Mouse (Mus musculus): ENCODE measurements around the gene Tmem97. TPM values are rescaled to one million over a fixed set of nuclear protein-coding genes. Genes with fewer than 3 reads are reported as not detected.
"Not testable (repeated sequence)": the region's sequence is repeated elsewhere in the genome, so short reads cannot be mapped to it uniquely, and the experiment has no call there.

The Tmem97 gene
- polyA plus RNA-seq, 1 experiment, result 20.8 TPM

- Histone ChIP-seq H3K4me1 (ENCODE audit: control insufficient read depth, insufficient read depth, low read length) (peaks cover 4% of the 10 kb centered on the region), H3K4me3 (ENCODE audit: insufficient read depth, low read length) (no peak overlapping the region), H3K27ac (ENCODE audit: insufficient read depth, low read length) (no peak overlapping the region)
- TF ChIP-seq CTCF (IDR thresholded peaks at IDR 0.05; ENCODE audit: extremely low read depth, insufficient read depth, low read length) (no peak), POLR2A (IDR thresholded peaks at IDR 0.05; ENCODE audit: extremely low read depth, insufficient read depth, low read length) (no peak)
Measured at GRCm38 (mm10) chr11:78574975-78575374, 24.4 kb upstream of the Tmem97 start.

- no peak overlapping the region for H3K4me3 ChIP-seq (ENCODE audit: insufficient read depth, low read length)
- TF ChIP-seq POLR2A (IDR thresholded peaks at IDR 0.05; ENCODE audit: extremely low read depth, insufficient read depth, low read length), result no peak
- no peak for TF ChIP-seq CTCF (IDR thresholded peaks at IDR 0.05; ENCODE audit: extremely low read depth, insufficient read depth, low read length)
- no peak overlapping the region for H3K27ac ChIP-seq (ENCODE audit: insufficient read depth, low read length)
- peaks cover 6% of the 10 kb centered on the region for H3K4me1 ChIP-seq (ENCODE audit: control insufficient read depth, insufficient read depth, low read length)
Measured at GRCm38 (mm10) chr11:78574536-78574935, 24.0 kb upstream of the Tmem97 start.

- H3K4me3 ChIP-seq (ENCODE audit: insufficient read depth, low read length); H3K4me1 ChIP-seq (ENCODE audit: control insufficient read depth, insufficient read depth, low read length); H3K27ac ChIP-seq (ENCODE audit: insufficient read depth, low read length): not testable (repeated sequence)
Measured at GRCm38 (mm10) chr11:78574031-78574430, 23.5 kb upstream of the Tmem97 start.

- TF ChIP-seq POLR2A (IDR thresholded peaks at IDR 0.05; ENCODE audit: extremely low read depth, insufficient read depth, low read length) (no peak), CTCF (IDR thresholded peaks at IDR 0.05; ENCODE audit: extremely low read depth, insufficient read depth, low read length) (no peak)
- H3K4me1 ChIP-seq (ENCODE audit: control insufficient read depth, insufficient read depth, low read length), result peaks cover 7% of the 10 kb centered on the region
- H3K27ac ChIP-seq (ENCODE audit: insufficient read depth, low read length), result peak overlapping the region; percentile 89
- H3K4me3 ChIP-seq (ENCODE audit: insufficient read depth, low read length), result no peak overlapping the region
Measured at GRCm38 (mm10) chr11:78571854-78572253, 21.3 kb upstream of the Tmem97 start.

GRCm38 (mm10) chr11:78571441-78571840 is 20.9 kb upstream of the Tmem97 start:
- Histone ChIP-seq H3K4me3 (ENCODE audit: insufficient read depth, low read length) (no peak overlapping the region), H3K27ac (ENCODE audit: insufficient read depth, low read length) (no peak overlapping the region), H3K4me1 (ENCODE audit: control insufficient read depth, insufficient read depth, low read length) (peaks cover 7% of the 10 kb centered on the region)
- no peak for TF ChIP-seq POLR2A (IDR thresholded peaks at IDR 0.05; ENCODE audit: extremely low read depth, insufficient read depth, low read length)
- no peak for TF ChIP-seq CTCF (IDR thresholded peaks at IDR 0.05; ENCODE audit: extremely low read depth, insufficient read depth, low read length)

GRCm38 (mm10) chr11:78569806-78570205 is 19.2 kb upstream of the Tmem97 start:
- no peak overlapping the region for H3K27ac ChIP-seq (ENCODE audit: insufficient read depth, low read length)
- peaks cover 7% of the 10 kb centered on the region for H3K4me1 ChIP-seq (ENCODE audit: control insufficient read depth, insufficient read depth, low read length)
- no peak overlapping the region for H3K4me3 ChIP-seq (ENCODE audit: insufficient read depth, low read length)
- TF ChIP-seq CTCF (IDR thresholded peaks at IDR 0.05; ENCODE audit: extremely low read depth, insufficient read depth, low read length) (no peak), POLR2A (IDR thresholded peaks at IDR 0.05; ENCODE audit: extremely low read depth, insufficient read depth, low read length) (no peak)

DNA sequence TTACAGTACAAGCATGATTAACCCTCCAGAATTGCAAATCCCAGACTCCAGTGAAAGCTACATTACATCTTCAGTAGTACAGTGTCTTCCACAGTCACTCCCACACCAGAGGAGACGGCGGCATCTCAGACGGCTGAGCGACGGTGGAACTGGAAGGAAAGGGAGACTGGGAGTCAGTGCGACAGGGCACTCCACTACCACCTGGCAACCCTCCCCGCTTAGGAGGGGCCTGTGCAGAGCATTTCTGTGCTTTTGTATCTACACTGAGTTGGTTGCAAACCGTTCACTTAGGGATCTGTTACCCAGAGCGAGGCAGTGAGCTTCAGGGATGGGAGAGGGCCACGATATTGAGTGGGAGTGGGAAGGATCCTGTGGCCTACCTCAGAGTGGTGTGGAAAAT is 18.2 kb upstream of the Tmem97 start:
- no peak for TF ChIP-seq POLR2A (IDR thresholded peaks at IDR 0.05; ENCODE audit: extremely low read depth, insufficient read depth, low read length)
- TF ChIP-seq CTCF (IDR thresholded peaks at IDR 0.05; ENCODE audit: extremely low read depth, insufficient read depth, low read length), result no peak
- Histone ChIP-seq H3K4me1 (ENCODE audit: control insufficient read depth, insufficient read depth, low read length) (peaks cover 7% of the 10 kb centered on the region), H3K27ac (ENCODE audit: insufficient read depth, low read length) (no peak overlapping the region), H3K4me3 (ENCODE audit: insufficient read depth, low read length) (no peak overlapping the region)

DNA sequence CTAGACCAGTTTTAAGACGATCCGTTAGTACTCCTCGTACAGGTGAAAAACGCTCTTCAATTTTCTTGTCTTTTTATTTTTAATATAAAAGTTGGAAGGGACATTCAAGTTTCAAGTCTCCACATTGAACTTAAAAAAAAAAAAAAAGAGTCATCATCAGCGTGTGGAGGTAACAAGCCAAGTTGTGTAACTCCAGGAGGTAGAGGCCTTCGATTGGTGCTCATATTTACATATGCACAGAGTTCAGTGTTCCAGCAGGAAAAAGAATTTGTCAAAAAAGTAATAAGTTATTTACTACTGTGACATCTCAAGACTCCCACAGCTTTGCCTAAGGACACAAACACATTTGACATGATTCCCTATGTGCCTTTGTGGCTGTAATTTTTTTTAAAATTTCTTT is 17.0 kb upstream of the Tmem97 start:
- H3K4me3 ChIP-seq (ENCODE audit: insufficient read depth, low read length), result no peak overlapping the region
- no peak overlapping the region for H3K27ac ChIP-seq (ENCODE audit: insufficient read depth, low read length)
- H3K4me1 ChIP-seq (ENCODE audit: control insufficient read depth, insufficient read depth, low read length), result peaks cover 9% of the 10 kb centered on the region
- TF ChIP-seq POLR2A (IDR thresholded peaks at IDR 0.05; ENCODE audit: extremely low read depth, insufficient read depth, low read length) (no peak), CTCF (IDR thresholded peaks at IDR 0.05; ENCODE audit: extremely low read depth, insufficient read depth, low read length) (no peak)

DNA sequence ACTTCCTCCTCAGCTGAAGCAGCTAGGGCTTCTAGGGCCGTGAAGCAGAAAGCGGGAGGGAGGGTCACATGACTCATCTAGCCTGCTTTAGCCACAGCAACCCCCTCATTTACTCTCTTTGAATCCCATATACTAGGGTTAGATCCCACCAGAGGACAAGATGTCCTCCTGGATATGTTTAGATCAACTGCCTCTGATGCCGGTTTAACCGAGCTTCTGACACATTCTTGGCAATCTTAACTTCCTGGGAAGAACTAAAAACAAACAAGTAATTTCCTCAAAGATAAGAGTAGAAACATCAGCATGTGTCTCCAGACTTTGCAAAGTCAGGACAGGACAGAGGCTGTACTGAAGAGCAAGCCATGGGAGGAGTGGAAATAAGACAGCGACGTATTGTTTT is 16.2 kb upstream of the Tmem97 start:
- Histone ChIP-seq H3K4me3 (ENCODE audit: insufficient read depth, low read length) (no peak overlapping the region), H3K27ac (ENCODE audit: insufficient read depth, low read length) (peak overlapping the region; percentile 79), H3K4me1 (ENCODE audit: control insufficient read depth, insufficient read depth, low read length) (peaks cover 5% of the 10 kb centered on the region; the same call in 1 of the 2 replicates)
- no peak for TF ChIP-seq POLR2A (IDR thresholded peaks at IDR 0.05; ENCODE audit: extremely low read depth, insufficient read depth, low read length)
- TF ChIP-seq CTCF (IDR thresholded peaks at IDR 0.05; ENCODE audit: extremely low read depth, insufficient read depth, low read length), result no peak

GRCm38 (mm10) chr11:78560447-78560846 is 9.9 kb upstream of the Tmem97 start:
- Histone ChIP-seq H3K4me1 (ENCODE audit: control insufficient read depth, insufficient read depth, low read length) (peaks cover 2% of the 10 kb centered on the region; the same call in 1 of the 2 replicates), H3K27ac (ENCODE audit: insufficient read depth, low read length) (no peak overlapping the region), H3K4me3 (ENCODE audit: insufficient read depth, low read length) (no peak overlapping the region)
- peak; percentile 90 for TF ChIP-seq CTCF (IDR thresholded peaks at IDR 0.05; ENCODE audit: extremely low read depth, insufficient read depth, low read length)
- no peak for TF ChIP-seq POLR2A (IDR thresholded peaks at IDR 0.05; ENCODE audit: extremely low read depth, insufficient read depth, low read length)

DNA sequence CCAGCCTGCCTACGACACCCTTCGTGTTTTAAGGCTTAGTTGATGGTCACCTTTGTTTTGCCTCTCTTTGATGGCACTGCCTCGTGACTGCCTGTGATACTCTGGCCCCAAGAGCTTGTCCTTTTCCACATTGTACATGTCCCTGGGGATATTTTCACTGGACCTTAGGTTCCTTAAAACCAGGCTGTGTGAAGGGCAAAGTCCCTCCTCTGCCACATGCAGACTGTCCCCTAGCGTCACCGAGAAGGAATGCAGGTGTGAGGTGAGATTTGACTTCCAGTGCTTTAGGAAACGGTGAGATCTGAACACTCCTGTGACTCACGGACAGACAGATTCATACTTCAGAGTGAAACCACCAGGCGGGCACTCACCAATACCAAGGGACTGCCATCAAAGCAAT is 6.7 kb upstream of the Tmem97 start:
- no peaks in the 10 kb centered on the region for H3K4me1 ChIP-seq (ENCODE audit: control insufficient read depth, insufficient read depth, low read length)
- H3K4me3 ChIP-seq (ENCODE audit: insufficient read depth, low read length), result no peak overlapping the region
- no peak overlapping the region for H3K27ac ChIP-seq (ENCODE audit: insufficient read depth, low read length)
- TF ChIP-seq POLR2A (IDR thresholded peaks at IDR 0.05; ENCODE audit: extremely low read depth, insufficient read depth, low read length) (no peak), CTCF (IDR thresholded peaks at IDR 0.05; ENCODE audit: extremely low read depth, insufficient read depth, low read length) (peak; percentile 44)

Measured in cortical plate, adult 2 months (tissue).